Mouse (Mus musculus): ENCODE results near the gene Naa80.
A peak's percentile ranks its signal among the peaks of the same experiment; 100 is the strongest.

Naa80 gene

GRCm38 (mm10) chr9:107598385-107598784, 19.7 kb downstream of the Naa80 start:
- no peak for DNase-seq

- DNase-seq: no peak
These were observed 20.7 kb downstream of the Naa80 start for GRCm38 (mm10) chr9:107599433-107599832.

GRCm38 (mm10) chr9:107599842-107600241, 21.2 kb downstream of the Naa80 start:
- DNase-seq: no peak

- DNase-seq: peak; percentile 27 to 31
These were observed 22.1 kb downstream of the Naa80 start for GRCm38 (mm10) chr9:107600745-107601144.

- DNase-seq: no peak
These were observed 22.6 kb downstream of the Naa80 start for GRCm38 (mm10) chr9:107601275-107601674.

GRCm38 (mm10) chr9:107602068-107602648, 23.5 kb downstream of the Naa80 start:
- peak; percentile 95 to 96 for DNase-seq

GRCm38 (mm10) chr9:107603251-107603650, 24.6 kb downstream of the Naa80 start:
- peak; percentile 65 to 74 for DNase-seq

GRCm38 (mm10) chr9:107605041-107605661, 26.5 kb downstream of the Naa80 start:
- no peak for DNase-seq

GRCm38 (mm10) chr9:107606591-107606990, 27.9 kb downstream of the Naa80 start:
- DNase-seq: no peak

GRCm38 (mm10) chr9:107607036-107607435, 28.3 kb downstream of the Naa80 start:
- no peak for DNase-seq

- no peak for DNase-seq
These were observed 29.1 kb downstream of the Naa80 start for GRCm38 (mm10) chr9:107607653-107608245.

- no peak for DNase-seq
These were observed 30.2 kb downstream of the Naa80 start, which contains the start of gene Sema3b for GRCm38 (mm10) chr9:107608741-107609432. Sema3b (minus strand) TSS chr9:107609229.

- DNase-seq: no peak
These were observed 30.7 kb downstream of the Naa80 start for GRCm38 (mm10) chr9:107609433-107609830.

GRCm38 (mm10) chr9:107611456-107612190, 32.9 kb downstream of the Naa80 start:
- DNase-seq: no peak

- peak; percentile 99 for DNase-seq
These were observed 33.7 kb downstream of the Naa80 start for GRCm38 (mm10) chr9:107612191-107612944.

GRCm38 (mm10) chr9:107612945-107613569, 34.4 kb downstream of the Naa80 start:
- DNase-seq: no peak

- no peak for DNase-seq
These were observed 36.3 kb downstream of the Naa80 start for GRCm38 (mm10) chr9:107615035-107615434.

- peak in 1 of 2 experiments; percentile 21 for DNase-seq
These were observed 38.8 kb downstream of the Naa80 start for GRCm38 (mm10) chr9:107617461-107617860.

- DNase-seq: no peak
These were observed 39.4 kb downstream of the Naa80 start for GRCm38 (mm10) chr9:107618098-107618497.

GRCm38 (mm10) chr9:107618778-107619545, 40.3 kb downstream of the Naa80 start:
- no peak for DNase-seq

- no peak for DNase-seq
These were observed 40.8 kb downstream of the Naa80 start for GRCm38 (mm10) chr9:107619546-107619879.
